Mouse (Mus musculus) Muller cell, postnatal 12 days (primary cell): ENCODE results near the gene Asic4.

Experiments used
- DNase-seq: peaks from one replicate; pipeline ENCODE4 v3.0.0-alpha.2; 2015; ENCODE audit errors: inconsistent ontology term

Gene Asic4

GRCm38 (mm10) chr1:75450314-75451005, at the start of gene Asic4:
Gene Asic4 (plus strand): TSS chr1:75450436.
- no peak for DNase-seq

- no peak for DNase-seq
These were observed 49.6 kb upstream of the Asic4 start for GRCm38 (mm10) chr1:75400493-75401115.

GRCm38 (mm10) chr1:75405547-75405946, 44.7 kb upstream of the Asic4 start:
- no peak for DNase-seq

- DNase-seq = no peak
These were observed 44.1 kb upstream of the Asic4 start for GRCm38 (mm10) chr1:75406173-75406572.

GRCm38 (mm10) chr1:75407056-75407455, 43.2 kb upstream of the Asic4 start:
- no peak for DNase-seq

GRCm38 (mm10) chr1:75408210-75408609, 42.0 kb upstream of the Asic4 start:
- no peak for DNase-seq

GRCm38 (mm10) chr1:75409950-75410349, 40.3 kb upstream of the Asic4 start:
- DNase-seq = no peak

GRCm38 (mm10) chr1:75412196-75412595, 38.0 kb upstream of the Asic4 start:
- DNase-seq = no peak

GRCm38 (mm10) chr1:75413749-75414148, 36.5 kb upstream of the Asic4 start:
- no peak for DNase-seq

- DNase-seq = no peak
These were observed 28.4 kb upstream of the Asic4 start for GRCm38 (mm10) chr1:75421794-75422193.

- DNase-seq = no peak
These were observed 27.9 kb upstream of the Asic4 start for GRCm38 (mm10) chr1:75422216-75422822.

GRCm38 (mm10) chr1:75422823-75423471, 27.3 kb upstream of the Asic4 start:
- DNase-seq = peak; percentile 54

- no peak for DNase-seq
These were observed 26.4 kb upstream of the Asic4 start for GRCm38 (mm10) chr1:75423780-75424390.

GRCm38 (mm10) chr1:75425796-75426471, 24.3 kb upstream of the Asic4 start:
- peak; percentile 65 for DNase-seq

- peak; percentile 78 for DNase-seq
These were observed 14.5 kb upstream of the Asic4 start, which contains the start of gene Gmppa for GRCm38 (mm10) chr1:75435475-75436328. Gene Gmppa (plus strand): TSS chr1:75435930.

- no peak for DNase-seq
These were observed 11.5 kb upstream of the Asic4 start for GRCm38 (mm10) chr1:75438782-75439181.

- DNase-seq = no peak
These were observed 9.6 kb upstream of the Asic4 start for GRCm38 (mm10) chr1:75440661-75441060.

GRCm38 (mm10) chr1:75441471-75441996, 8.7 kb upstream of the Asic4 start:
- DNase-seq = no peak

- DNase-seq = no peak
These were observed 8.1 kb upstream of the Asic4 start for GRCm38 (mm10) chr1:75442171-75442570.

- DNase-seq = no peak
These were observed 7.4 kb upstream of the Asic4 start for GRCm38 (mm10) chr1:75442811-75443210.
